Mouse (Mus musculus): ENCODE measurements around the gene Slco6d1.
"Not testable (repeated sequence)": the region's sequence is repeated elsewhere in the genome, so short reads cannot be mapped to it uniquely, and the experiment has no call there.

Gene Slco6d1

DNA sequence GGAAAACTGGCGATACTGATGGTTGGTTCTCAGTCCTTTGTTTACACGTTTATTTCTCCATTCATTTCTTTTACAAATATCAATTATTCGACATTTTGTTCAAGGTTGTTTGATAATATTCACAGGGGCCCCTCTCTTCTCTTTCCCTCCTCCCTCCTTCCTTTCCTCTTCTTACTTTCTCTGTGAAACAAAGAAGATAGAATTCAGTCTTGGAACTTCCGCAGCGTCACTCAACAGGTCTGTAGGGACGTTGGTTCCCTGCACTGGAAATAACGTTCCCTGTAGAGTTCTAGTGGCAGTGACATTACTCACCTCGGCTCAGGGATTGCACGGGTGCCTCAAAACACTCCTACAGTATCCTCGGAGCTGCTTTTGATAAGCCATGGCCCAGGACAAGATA, at the start of gene Slco6d1:
Slco6d1 (plus strand) TSS at position 301 of the 400 bp plus-strand sequence.
- no peak for DNase-seq

DNA sequence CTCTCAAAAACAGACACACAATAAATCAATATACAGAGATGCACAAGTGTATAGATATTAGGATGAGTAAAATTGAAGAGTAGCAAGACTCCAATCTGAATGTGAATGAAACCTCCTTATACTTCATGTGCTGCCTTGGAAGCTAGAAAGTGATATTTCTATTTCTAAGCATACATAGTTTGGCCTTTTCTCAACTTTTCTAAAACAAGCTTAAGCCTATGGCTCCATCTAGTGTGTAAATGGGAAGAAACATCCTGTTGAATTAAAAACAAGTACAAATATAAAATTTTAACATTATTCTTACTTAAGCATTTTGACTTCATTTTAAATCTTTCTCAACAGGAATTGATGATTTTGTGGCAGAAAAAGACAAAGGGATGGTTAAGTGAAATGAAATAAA, 28.9 kb upstream of the Slco6d1 start:
- no peak for DNase-seq

GRCm38 (mm10) chr1:98447929-98448328, 27.0 kb downstream of the Slco6d1 start:
- no peak for DNase-seq

DNA sequence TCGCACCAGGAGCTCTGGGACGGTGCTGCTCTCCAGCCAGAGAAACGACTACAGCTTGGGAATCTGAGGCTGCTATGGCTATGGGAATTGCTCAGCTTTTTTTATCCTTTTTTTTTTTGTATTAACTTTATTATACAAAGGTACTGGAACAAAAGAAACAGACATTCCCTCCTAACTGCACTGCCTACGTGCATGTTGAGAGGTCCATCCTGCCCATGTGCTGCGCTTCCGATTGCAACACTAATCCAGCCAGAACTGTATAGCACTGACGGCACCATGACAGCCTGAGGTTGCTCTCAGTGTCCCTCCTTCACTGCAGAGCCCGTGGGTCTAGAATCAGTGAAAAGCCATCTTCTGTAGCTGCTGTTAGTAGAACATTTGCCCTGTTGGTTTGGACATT, 38.3 kb downstream of the Slco6d1 start:
- DNase-seq, result not testable (repeated sequence)

DNA sequence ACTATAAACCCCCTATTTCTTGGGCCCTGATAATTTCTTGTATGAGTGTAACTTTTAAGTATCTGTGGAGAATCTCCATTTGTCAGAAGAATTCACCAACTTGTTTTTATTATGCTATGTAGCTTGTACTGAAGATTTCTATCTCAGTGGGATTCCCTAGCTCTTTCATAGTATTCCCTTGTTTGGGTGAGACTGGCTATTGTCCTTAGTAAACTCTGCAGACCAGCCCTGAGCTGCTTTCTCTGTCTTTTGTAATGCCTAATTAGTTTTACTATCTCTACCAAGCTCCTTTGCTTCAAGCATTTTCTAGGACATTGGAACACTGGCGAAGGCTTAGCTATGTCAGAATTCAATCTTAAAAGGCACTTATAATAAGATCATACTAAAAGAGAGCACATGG, 55.5 kb downstream of the Slco6d1 start:
- not testable (repeated sequence) for DNase-seq

DNA sequence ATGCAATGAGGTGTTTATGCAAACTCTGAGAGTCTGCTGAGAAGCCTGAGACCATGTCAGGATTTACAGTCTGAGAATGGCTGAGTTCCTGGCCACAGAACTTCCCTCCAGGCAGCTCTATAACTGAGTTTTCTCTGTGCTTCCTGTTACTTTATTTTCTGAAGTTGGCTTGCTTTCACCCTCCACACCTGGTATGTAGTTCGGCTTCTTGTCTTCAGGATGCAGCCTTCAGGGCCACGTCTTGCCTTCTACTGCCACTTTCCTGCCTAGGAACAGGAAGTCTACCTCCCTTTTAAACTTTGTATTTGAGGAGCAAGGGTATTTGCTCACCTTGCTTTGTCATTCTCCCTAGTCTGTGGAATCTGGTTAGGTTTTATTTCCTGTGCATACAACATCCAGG, 58.3 kb downstream of the Slco6d1 start:
- DNase-seq, result no peak

- no peak for DNase-seq
Observed at GRCm38 (mm10) chr1:98505982-98506381, 85.1 kb downstream of the Slco6d1 start.

DNA sequence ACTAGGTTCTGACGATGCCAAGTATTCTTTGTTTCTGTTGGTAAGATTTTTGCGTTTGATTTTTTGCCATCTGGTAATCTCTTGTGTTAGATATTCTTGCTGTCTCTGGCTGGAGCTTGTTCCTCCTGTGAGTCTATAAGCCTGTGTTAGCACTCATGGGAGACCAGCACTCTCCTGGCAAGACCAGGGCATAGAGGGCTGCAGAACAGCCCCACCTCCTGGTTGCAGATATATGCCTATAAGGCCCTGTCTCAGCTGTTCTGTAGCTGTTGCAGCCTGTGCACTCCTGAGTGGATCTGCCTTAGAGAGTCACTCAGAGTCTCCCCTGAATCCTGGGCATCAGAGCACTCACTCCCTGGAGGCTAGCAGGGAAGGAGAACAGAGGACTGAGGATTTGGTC, 102.1 kb downstream of the Slco6d1 start:
- no peak for DNase-seq

DNA sequence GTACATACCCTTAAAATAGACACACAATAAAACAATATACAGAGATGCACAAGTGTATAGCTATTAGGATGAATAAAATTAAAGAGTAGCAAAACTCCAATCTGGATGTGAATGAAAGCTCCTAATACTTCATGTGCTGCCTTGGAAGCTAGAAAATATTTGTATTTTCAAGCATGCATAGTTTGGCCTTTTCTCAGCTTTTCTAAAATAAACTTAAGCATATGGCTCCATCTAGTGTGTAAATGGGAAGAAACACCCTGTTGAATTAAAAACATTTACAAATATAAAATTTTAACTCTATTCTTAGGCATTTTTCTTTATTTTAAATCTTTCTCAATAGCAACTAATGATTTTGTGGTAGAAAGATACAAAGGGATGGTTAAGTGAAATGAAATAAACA, 102.6 kb downstream of the Slco6d1 start:
- DNase-seq, result no peak

DNA sequence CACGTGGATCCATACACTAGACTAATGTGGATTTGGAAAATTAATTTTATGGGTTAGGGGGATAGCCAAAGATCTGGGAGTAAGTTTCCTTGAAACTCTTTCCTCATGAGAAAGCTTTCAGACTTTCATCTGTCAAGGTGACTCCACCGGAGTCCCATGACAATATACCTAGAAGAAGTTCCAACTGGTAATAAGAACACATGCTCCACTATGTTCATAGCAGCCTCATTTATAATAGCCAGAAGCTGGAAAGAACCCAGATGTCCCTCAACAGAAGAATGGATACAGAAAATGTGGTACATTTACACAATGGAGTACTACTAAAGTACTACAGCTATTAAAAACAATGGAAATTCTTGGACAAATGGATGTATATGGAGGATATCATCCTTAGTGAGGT, 107.4 kb downstream of the Slco6d1 start:
- not testable (repeated sequence) for DNase-seq

DNA sequence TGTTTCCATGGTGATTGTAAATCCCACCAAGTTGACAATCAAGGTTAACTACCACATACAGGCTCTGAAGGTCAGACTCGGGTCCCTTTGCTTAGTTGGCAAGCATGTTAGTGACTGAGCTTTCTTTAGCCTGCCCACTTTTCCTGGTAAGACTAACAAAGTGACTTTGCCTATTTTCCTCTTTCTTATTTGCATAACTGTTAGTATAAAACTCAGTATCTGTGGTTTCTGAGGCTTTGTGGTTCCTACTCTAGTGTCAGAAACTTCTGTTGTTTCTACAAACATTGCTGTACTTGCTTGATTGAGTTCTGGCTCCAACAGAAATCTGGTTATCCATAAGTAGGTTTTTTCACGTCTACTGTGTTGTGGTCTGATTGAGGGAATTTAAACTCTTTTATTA, 124.4 kb downstream of the Slco6d1 start:
- DNase-seq, result no peak

DNA sequence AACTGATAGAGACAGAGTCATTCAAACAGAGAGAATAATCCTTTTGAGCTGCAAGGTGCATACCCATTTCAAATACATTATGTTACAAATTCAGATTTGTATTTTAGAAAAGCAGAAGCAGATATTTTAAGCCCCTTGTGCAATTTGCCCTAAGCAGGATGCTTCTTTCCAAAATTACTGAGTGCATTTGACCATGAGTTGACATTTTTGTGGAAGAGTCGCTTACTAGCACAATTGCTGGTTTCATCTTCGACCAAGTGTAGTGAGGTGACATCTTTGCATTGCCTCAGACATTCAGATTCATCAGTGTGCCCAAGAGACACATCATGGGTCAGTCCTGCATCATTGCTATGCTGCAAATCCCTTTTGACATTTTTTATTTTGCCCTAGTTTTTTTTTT, 133.5 kb downstream of the Slco6d1 start:
- no peak for DNase-seq

DNA sequence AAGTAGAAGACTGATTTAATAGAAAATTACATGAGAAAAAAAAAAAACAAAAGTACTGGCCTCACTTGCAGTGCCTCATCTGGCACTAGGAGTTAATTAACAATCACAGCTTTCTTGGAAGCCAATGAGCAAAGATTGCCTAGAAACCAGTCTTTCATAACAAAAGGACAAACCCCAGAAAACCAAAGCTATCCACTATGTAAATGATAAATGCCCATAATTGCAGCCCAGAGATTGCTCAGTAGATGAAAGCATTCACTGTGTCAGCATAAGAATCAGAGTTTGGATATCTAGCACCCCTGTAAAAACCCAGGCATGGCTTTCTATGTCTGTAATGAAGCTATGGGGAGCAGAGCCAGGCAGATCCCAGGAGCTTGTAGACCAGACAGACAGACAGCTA, 144.8 kb downstream of the Slco6d1 start:
- no peak for DNase-seq

Data from layer of hippocampus, adult 9-11 months (tissue).